Mouse (Mus musculus) midbrain, embryonic 11.5 days (tissue): ENCODE results near the gene Abcc4. TPM values are rescaled to one million over a fixed set of nuclear protein-coding genes. Genes with fewer than 3 reads are reported as not detected.
"Not testable (repeated sequence)": the region's sequence is repeated elsewhere in the genome, so short reads cannot be mapped to it uniquely, and the experiment has no call there.

Source experiments
- ATAC-seq: fragments of 200-750 bp; cut with Nextera tagmentation; 2 replicates; pipeline ENCODE4 v1.8.0; 2017; ENCODE audit warnings: moderate TSS enrichment, moderate library complexity; ENCODE audit not compliant: low FRiP score
- DNase-seq: peaks from one replicate; pipeline ENCODE4 v3.0.0; 2015; ENCODE audit warnings: low spot score; ENCODE audit errors: missing footprints
- H3K27ac ChIP-seq: fragments of 300-500 bp; sonication (generic); 2 replicates; pipeline ENCODE4 v1.5.1; 2014; ENCODE audit warnings: low read depth, low read length
- H3K27me3 ChIP-seq: fragments of 300-500 bp; sonication (generic); 2 replicates; pipeline ENCODE4 v1.6.1; 2014; ENCODE audit warnings: mild to moderate bottlenecking, low read length, moderate library complexity, mixed read lengths; ENCODE audit not compliant: control insufficient read depth, insufficient read depth
- H3K36me3 ChIP-seq: fragments of 300-500 bp; sonication (generic); 2 replicates; pipeline ENCODE4 v1.6.1; 2014; ENCODE audit warnings: mild to moderate bottlenecking, low read length, moderate library complexity, mixed read lengths; ENCODE audit not compliant: control insufficient read depth, insufficient read depth
- H3K4me1 ChIP-seq: fragments of 300-500 bp; sonication (generic); 2 replicates; pipeline ENCODE4 v1.6.1; 2014; ENCODE audit warnings: low read length; ENCODE audit not compliant: control insufficient read depth, insufficient read depth
- H3K4me2 ChIP-seq: fragments of 300-500 bp; sonication (generic); 2 replicates; pipeline ENCODE4 v1.6.1; 2014; ENCODE audit warnings: mild to moderate bottlenecking, moderate library complexity
- H3K4me3 ChIP-seq: fragments of 300-500 bp; sonication (generic); 2 replicates; pipeline ENCODE4 v1.5.1; 2014; ENCODE audit warnings: low read depth, low read length
- H3K9ac ChIP-seq: fragments of 300-500 bp; sonication (generic); 2 replicates; pipeline ENCODE4 v1.6.1; 2014; ENCODE audit warnings: low read length
- H3K9me3 ChIP-seq: fragments of 300-500 bp; sonication (generic); 2 replicates; pipeline ENCODE4 v1.6.1; 2016; ENCODE audit warnings: low read length; ENCODE audit not compliant: control insufficient read depth
- WGBS: fragments of 180-500 bp; shearing (Covaris S2); extraction: QIAGEN DNeasy Blood & Tissue Kit; methylation state at CpG from one replicate; pipeline ENCODE4 v1.1.7; 2014; 5-methylcytosine and 5-hydroxymethylcytosine counted together
- polyA plus RNA-seq: library from polyadenylated mRNA; unstranded; fragments of >200 nt; fragmentation: Nextera tagmentation; extraction: Ambion mirVana; gene quantifications from 2 replicates; pipeline ENCODE4 v1.2.1, GENCODE M21; 2014

Abcc4 gene
- polyA plus RNA-seq, 1 experiment from 2014 or later = 4.2 TPM

GRCm38 (mm10) chr14:118649199-118649894 is 56.7 kb downstream of the Abcc4 start:
- no peaks in the 10 kb centered on the region for H3K4me1 ChIP-seq
- ATAC-seq = no peak
- no peak overlapping the region for H3K4me3 ChIP-seq
- peak; percentile 61 for DNase-seq
- H3K27ac ChIP-seq = no peak overlapping the region
- no peaks in the 10 kb centered on the region for H3K36me3 ChIP-seq
- no peaks in the 10 kb centered on the region for H3K27me3 ChIP-seq
- H3K9me3 ChIP-seq = no peaks in the 10 kb centered on the region
- no peak overlapping the region for H3K4me2 ChIP-seq
- H3K9ac ChIP-seq = no peak overlapping the region
- WGBS = 88% methylated on average over 6 of the region's 7 CpGs

GRCm38 (mm10) chr14:118642940-118643591 is 63.0 kb downstream of the Abcc4 start:
- not testable (repeated sequence) for H3K4me2 ChIP-seq, H3K4me1 ChIP-seq, ATAC-seq, H3K9ac ChIP-seq, H3K36me3 ChIP-seq, H3K4me3 ChIP-seq, DNase-seq, H3K27ac ChIP-seq, H3K27me3 ChIP-seq, H3K9me3 ChIP-seq
- 88% methylated on average over 13 of the region's 13 CpGs for WGBS

GRCm38 (mm10) chr14:118642140-118642539 is 63.9 kb downstream of the Abcc4 start:
- ATAC-seq = no peak
- H3K9me3 ChIP-seq = no peaks in the 10 kb centered on the region
- 89% methylated on average over 8 of the region's 8 CpGs for WGBS
- no peaks in the 10 kb centered on the region for H3K27me3 ChIP-seq
- H3K27ac ChIP-seq = no peak overlapping the region
- no peak overlapping the region for H3K4me3 ChIP-seq
- no peak overlapping the region for H3K4me2 ChIP-seq
- no peak overlapping the region for H3K9ac ChIP-seq
- H3K36me3 ChIP-seq = no peaks in the 10 kb centered on the region
- DNase-seq = peak; percentile 72
- no peaks in the 10 kb centered on the region for H3K4me1 ChIP-seq

GRCm38 (mm10) chr14:118638447-118639275 is 67.4 kb downstream of the Abcc4 start:
- no peak for ATAC-seq
- peak; percentile 26 for DNase-seq

GRCm38 (mm10) chr14:118635493-118636183 is 70.4 kb downstream of the Abcc4 start:
- no peak overlapping the region for H3K4me3 ChIP-seq
- no peak overlapping the region for H3K4me2 ChIP-seq
- no peaks in the 10 kb centered on the region for H3K9me3 ChIP-seq
- H3K9ac ChIP-seq = no peak overlapping the region
- no peak for ATAC-seq
- no peaks in the 10 kb centered on the region for H3K4me1 ChIP-seq
- H3K27ac ChIP-seq = no peak overlapping the region
- no peaks in the 10 kb centered on the region for H3K36me3 ChIP-seq
- DNase-seq = no peak
- WGBS = 89% methylated on average over 15 of the region's 15 CpGs
- H3K27me3 ChIP-seq = no peaks in the 10 kb centered on the region

More at GRCm38 (mm10) chr14:118638447-118639275, 67.4 kb downstream of the Abcc4 start:
- H3K9me3 ChIP-seq = no peaks in the 10 kb centered on the region
- H3K4me2 ChIP-seq = no peak overlapping the region
- H3K4me3 ChIP-seq = no peak overlapping the region
- 88% methylated on average over 25 of the region's 25 CpGs for WGBS
- no peak overlapping the region for H3K27ac ChIP-seq
- no peaks in the 10 kb centered on the region for H3K36me3 ChIP-seq
- no peak overlapping the region for H3K9ac ChIP-seq
- H3K4me1 ChIP-seq = no peaks in the 10 kb centered on the region
- no peaks in the 10 kb centered on the region for H3K27me3 ChIP-seq

- no peak for ATAC-seq
- H3K4me2 ChIP-seq = no peak overlapping the region
- no peak for DNase-seq
- H3K27me3 ChIP-seq = no peaks in the 10 kb centered on the region
- H3K36me3 ChIP-seq = no peaks in the 10 kb centered on the region
- no peak overlapping the region for H3K4me3 ChIP-seq
- WGBS = 93% methylated on average over 8 of the region's 8 CpGs
- H3K9ac ChIP-seq = no peak overlapping the region
- H3K4me1 ChIP-seq = no peaks in the 10 kb centered on the region
- H3K9me3 ChIP-seq = no peaks in the 10 kb centered on the region
- no peak overlapping the region for H3K27ac ChIP-seq
Observed at GRCm38 (mm10) chr14:118629649-118630048, 76.4 kb downstream of the Abcc4 start.

GRCm38 (mm10) chr14:118621449-118621789 is 84.6 kb downstream of the Abcc4 start:
- no peaks in the 10 kb centered on the region for H3K36me3 ChIP-seq
- H3K4me1 ChIP-seq = no peaks in the 10 kb centered on the region
- no peaks in the 10 kb centered on the region for H3K27me3 ChIP-seq
- WGBS = 62% methylated on average over 3 of the region's 3 CpGs
- DNase-seq (no peak), ATAC-seq (no peak)
- no peaks in the 10 kb centered on the region for H3K9me3 ChIP-seq
- no peak overlapping the region for H3K4me2 ChIP-seq
- no peak overlapping the region for H3K27ac ChIP-seq
- H3K4me3 ChIP-seq = no peak overlapping the region
- no peak overlapping the region for H3K9ac ChIP-seq

- Histone ChIP-seq H3K4me2 (no peak overlapping the region), H3K36me3 (no peaks in the 10 kb centered on the region), H3K4me1 (no peaks in the 10 kb centered on the region), H3K27ac (no peak overlapping the region), H3K27me3 (no peaks in the 10 kb centered on the region), H3K9me3 (no peaks in the 10 kb centered on the region), H3K9ac (no peak overlapping the region), H3K4me3 (no peak overlapping the region)
- DNase-seq (no peak), ATAC-seq (no peak)
- WGBS = 80% methylated on average over 6 of the region's 6 CpGs
Observed at GRCm38 (mm10) chr14:118620773-118621448, 85.1 kb downstream of the Abcc4 start.
